Mouse (Mus musculus): Measurements from ENCODE around the gene Tnfsf4. TPM values are rescaled to one million over a fixed set of nuclear protein-coding genes. Genes with fewer than 3 reads are reported as not detected.

Tnfsf4 gene
- polyA plus RNA-seq, 1 experiment from 2014 or later: 0.07 TPM

- Histone ChIP-seq H3K4me1 (ENCODE audit: control insufficient read depth, low read depth, low read length) (no peaks in the 10 kb centered on the region), H3K36me3 (ENCODE audit: control insufficient read depth, insufficient read depth) (no peaks in the 10 kb centered on the region), H3K27me3 (ENCODE audit: control insufficient read depth, insufficient read depth, low read depth, low read length) (no peaks in the 10 kb centered on the region), H3K4me2 (ENCODE audit: low read depth, low read length) (no peak overlapping the region), H3K27ac (ENCODE audit: low read length) (no peak overlapping the region), H3K9ac (ENCODE audit: low read depth, low read length) (no peak overlapping the region), H3K9me3 (replicated peaks; ENCODE audit: control insufficient read depth, low read length) (no peaks in the 10 kb centered on the region), H3K4me3 (ENCODE audit: low read depth, low read length) (no peak overlapping the region)
- no peak for ATAC-seq (ENCODE audit: low read depth)
- WGBS (ENCODE audit: insufficient replicate concordance): 51% methylated on average over 1 of the region's 1 CpGs
These were observed 31.8 kb downstream of the Tnfsf4 start for GRCm38 (mm10) chr1:161427057-161427311.

GRCm38 (mm10) chr1:161435781-161436180 lies 40.6 kb downstream of the Tnfsf4 start:
- ATAC-seq (ENCODE audit: low read depth): no peak

GRCm38 (mm10) chr1:161436503-161436902 lies 41.3 kb downstream of the Tnfsf4 start:
- WGBS (ENCODE audit: insufficient replicate concordance): 56% methylated on average over 6 of the region's 6 CpGs
- no peak overlapping the region for H3K27ac ChIP-seq (ENCODE audit: low read length)
- no peak for ATAC-seq (ENCODE audit: low read depth)
- no peaks in the 10 kb centered on the region for H3K4me1 ChIP-seq (ENCODE audit: control insufficient read depth, low read depth, low read length)
- H3K27me3 ChIP-seq (ENCODE audit: control insufficient read depth, insufficient read depth, low read depth, low read length): no peaks in the 10 kb centered on the region
- no peaks in the 10 kb centered on the region for H3K9me3 ChIP-seq (replicated peaks; ENCODE audit: control insufficient read depth, low read length)
- no peak overlapping the region for H3K4me2 ChIP-seq (ENCODE audit: low read depth, low read length)
- H3K36me3 ChIP-seq (ENCODE audit: control insufficient read depth, insufficient read depth): no peaks in the 10 kb centered on the region
- no peak overlapping the region for H3K4me3 ChIP-seq (ENCODE audit: low read depth, low read length)
- H3K9ac ChIP-seq (ENCODE audit: low read depth, low read length): no peak overlapping the region

More at GRCm38 (mm10) chr1:161435781-161436180, 40.6 kb downstream of the Tnfsf4 start:
- Histone ChIP-seq H3K27ac (ENCODE audit: low read length) (no peak overlapping the region), H3K4me2 (ENCODE audit: low read depth, low read length) (no peak overlapping the region), H3K4me1 (ENCODE audit: control insufficient read depth, low read depth, low read length) (no peaks in the 10 kb centered on the region), H3K36me3 (ENCODE audit: control insufficient read depth, insufficient read depth) (no peaks in the 10 kb centered on the region), H3K9me3 (replicated peaks; ENCODE audit: control insufficient read depth, low read length) (no peaks in the 10 kb centered on the region), H3K9ac (ENCODE audit: low read depth, low read length) (no peak overlapping the region), H3K4me3 (ENCODE audit: low read depth, low read length) (no peak overlapping the region), H3K27me3 (ENCODE audit: control insufficient read depth, insufficient read depth, low read depth, low read length) (no peaks in the 10 kb centered on the region)
- 43% methylated on average over 2 of the region's 2 CpGs for WGBS (ENCODE audit: insufficient replicate concordance)

- no peaks in the 10 kb centered on the region for H3K27me3 ChIP-seq (ENCODE audit: control insufficient read depth, insufficient read depth, low read depth, low read length)
- no peak overlapping the region for H3K4me2 ChIP-seq (ENCODE audit: low read depth, low read length)
- no peaks in the 10 kb centered on the region for H3K36me3 ChIP-seq (ENCODE audit: control insufficient read depth, insufficient read depth)
- H3K4me1 ChIP-seq (ENCODE audit: control insufficient read depth, low read depth, low read length): no peaks in the 10 kb centered on the region
- H3K27ac ChIP-seq (ENCODE audit: low read length): no peak overlapping the region
- ATAC-seq (ENCODE audit: low read depth): no peak
- 67% methylated on average over 7 of the region's 7 CpGs for WGBS (ENCODE audit: insufficient replicate concordance)
- H3K9ac ChIP-seq (ENCODE audit: low read depth, low read length): no peak overlapping the region
- H3K4me3 ChIP-seq (ENCODE audit: low read depth, low read length): no peak overlapping the region
- no peaks in the 10 kb centered on the region for H3K9me3 ChIP-seq (replicated peaks; ENCODE audit: control insufficient read depth, low read length)
These were observed 49.6 kb downstream of the Tnfsf4 start for GRCm38 (mm10) chr1:161444858-161445257.

GRCm38 (mm10) chr1:161451683-161452245 lies 56.6 kb downstream of the Tnfsf4 start:
- H3K4me2 ChIP-seq (ENCODE audit: low read depth, low read length): no peak overlapping the region
- H3K27me3 ChIP-seq (ENCODE audit: control insufficient read depth, insufficient read depth, low read depth, low read length): no peaks in the 10 kb centered on the region
- H3K36me3 ChIP-seq (ENCODE audit: control insufficient read depth, insufficient read depth): no peaks in the 10 kb centered on the region
- no peak overlapping the region for H3K4me3 ChIP-seq (ENCODE audit: low read depth, low read length)
- ATAC-seq (ENCODE audit: low read depth): no peak
- WGBS (ENCODE audit: insufficient replicate concordance): 17% methylated on average over 3 of the region's 3 CpGs
- H3K4me1 ChIP-seq (ENCODE audit: control insufficient read depth, low read depth, low read length): no peaks in the 10 kb centered on the region
- H3K9ac ChIP-seq (ENCODE audit: low read depth, low read length): no peak overlapping the region
- no peak overlapping the region for H3K27ac ChIP-seq (ENCODE audit: low read length)
- H3K9me3 ChIP-seq (replicated peaks; ENCODE audit: control insufficient read depth, low read length): no peaks in the 10 kb centered on the region

- no peaks in the 10 kb centered on the region for H3K4me1 ChIP-seq (ENCODE audit: control insufficient read depth, low read depth, low read length)
- no peak overlapping the region for H3K4me2 ChIP-seq (ENCODE audit: low read depth, low read length)
- ATAC-seq (ENCODE audit: low read depth): no peak
- no peak overlapping the region for H3K27ac ChIP-seq (ENCODE audit: low read length)
- H3K27me3 ChIP-seq (ENCODE audit: control insufficient read depth, insufficient read depth, low read depth, low read length): no peaks in the 10 kb centered on the region
- H3K4me3 ChIP-seq (ENCODE audit: low read depth, low read length): no peak overlapping the region
- no peak overlapping the region for H3K9ac ChIP-seq (ENCODE audit: low read depth, low read length)
- no peaks in the 10 kb centered on the region for H3K36me3 ChIP-seq (ENCODE audit: control insufficient read depth, insufficient read depth)
- H3K9me3 ChIP-seq (replicated peaks; ENCODE audit: control insufficient read depth, low read length): no peaks in the 10 kb centered on the region
- WGBS (ENCODE audit: insufficient replicate concordance): 79% methylated on average over 1 of the region's 1 CpGs
These were observed 57.0 kb downstream of the Tnfsf4 start for GRCm38 (mm10) chr1:161452250-161452649.

GRCm38 (mm10) chr1:161463388-161464085 lies 68.3 kb downstream of the Tnfsf4 start:
- 59% methylated on average over 2 of the region's 2 CpGs for WGBS (ENCODE audit: insufficient replicate concordance)
- H3K27ac ChIP-seq (ENCODE audit: low read length): no peak overlapping the region
- H3K9ac ChIP-seq (ENCODE audit: low read depth, low read length): no peak overlapping the region
- H3K4me3 ChIP-seq (ENCODE audit: low read depth, low read length): no peak overlapping the region
- no peaks in the 10 kb centered on the region for H3K27me3 ChIP-seq (ENCODE audit: control insufficient read depth, insufficient read depth, low read depth, low read length)
- no peak for ATAC-seq (ENCODE audit: low read depth)
- H3K4me2 ChIP-seq (ENCODE audit: low read depth, low read length): no peak overlapping the region
- no peaks in the 10 kb centered on the region for H3K4me1 ChIP-seq (ENCODE audit: control insufficient read depth, low read depth, low read length)
- H3K9me3 ChIP-seq (replicated peaks; ENCODE audit: control insufficient read depth, low read length): no peaks in the 10 kb centered on the region
- H3K36me3 ChIP-seq (ENCODE audit: control insufficient read depth, insufficient read depth): no peaks in the 10 kb centered on the region

Other genes with a start within 250 kb of the Tnfsf4 start
- gene Tex50, start 236.1 kb upstream of the Tnfsf4 start, polyA plus RNA-seq (2015; fragmentation: Nextera tagmentation; extraction: Ambion mirVana): not detected in 2 replicates
- 383 and 398 TPM in 2 replicates for gene Prdx6, start 144.2 kb upstream of the Tnfsf4 start, polyA plus RNA-seq (2015; fragmentation: Nextera tagmentation; extraction: Ambion mirVana)
- gene Tnfsf18, start 99.2 kb downstream of the Tnfsf4 start, polyA plus RNA-seq (2015; fragmentation: Nextera tagmentation; extraction: Ambion mirVana): 0.06 TPM in 1 of 2 replicates, not detected in the other